Mouse (Mus musculus) spleen, embryonic (tissue): ENCODE data around the gene Spdye4c.

ENCODE experiments used
- CTCF ChIA-PET: fragments of 350-600 bp; sonication (Branson Sonifier 250); formaldehyde crosslinking; loops from one replicate; lab custom pipeline; 2022; lab: Charles Lee

Gene Spdye4c

DNA sequence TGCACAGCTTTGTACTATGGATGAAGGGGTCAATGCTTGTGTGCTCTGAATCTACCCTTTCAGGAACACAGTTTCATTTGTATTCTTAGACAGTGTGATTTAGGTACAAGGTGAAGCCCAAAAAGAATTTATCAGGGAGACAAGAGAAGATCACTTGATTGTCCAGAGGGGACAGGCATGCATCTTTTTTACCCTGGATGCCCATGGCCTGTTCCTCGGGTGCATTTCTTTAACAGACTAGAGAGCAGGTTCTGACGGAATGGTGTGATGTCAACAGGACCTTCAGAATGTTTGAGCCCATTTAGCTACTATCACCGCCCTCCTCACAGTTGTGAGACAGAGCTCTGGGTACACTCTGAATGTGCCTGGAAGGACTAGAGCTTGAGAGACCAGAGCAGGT, at the start of gene Spdye4c:
TSS of gene Spdye4c (plus strand) at position 301 of the 400 bp plus-strand sequence.
- CTCF ChIA-PET, result no interaction called here

DNA sequence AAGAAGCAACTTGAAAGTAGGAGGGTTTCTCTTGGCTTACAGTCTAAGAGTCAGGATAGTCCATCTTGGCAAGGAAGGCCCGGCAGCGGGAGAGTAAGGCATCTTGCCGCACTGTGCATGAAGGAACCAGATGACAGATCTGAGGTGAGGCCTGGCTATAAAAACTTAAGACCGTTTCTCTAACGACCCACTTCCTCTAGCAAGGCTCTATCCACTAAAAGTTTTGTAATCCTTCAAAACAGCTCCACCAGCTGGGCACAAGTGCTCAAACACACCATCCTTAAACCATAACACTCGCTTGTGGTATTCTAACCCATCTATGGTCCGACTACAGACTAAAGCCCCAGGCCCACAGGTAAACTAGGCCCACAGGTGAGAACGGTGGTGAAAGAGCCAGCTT, 47.5 kb upstream of the Spdye4c start:
- CTCF ChIA-PET, result no interaction called here

DNA sequence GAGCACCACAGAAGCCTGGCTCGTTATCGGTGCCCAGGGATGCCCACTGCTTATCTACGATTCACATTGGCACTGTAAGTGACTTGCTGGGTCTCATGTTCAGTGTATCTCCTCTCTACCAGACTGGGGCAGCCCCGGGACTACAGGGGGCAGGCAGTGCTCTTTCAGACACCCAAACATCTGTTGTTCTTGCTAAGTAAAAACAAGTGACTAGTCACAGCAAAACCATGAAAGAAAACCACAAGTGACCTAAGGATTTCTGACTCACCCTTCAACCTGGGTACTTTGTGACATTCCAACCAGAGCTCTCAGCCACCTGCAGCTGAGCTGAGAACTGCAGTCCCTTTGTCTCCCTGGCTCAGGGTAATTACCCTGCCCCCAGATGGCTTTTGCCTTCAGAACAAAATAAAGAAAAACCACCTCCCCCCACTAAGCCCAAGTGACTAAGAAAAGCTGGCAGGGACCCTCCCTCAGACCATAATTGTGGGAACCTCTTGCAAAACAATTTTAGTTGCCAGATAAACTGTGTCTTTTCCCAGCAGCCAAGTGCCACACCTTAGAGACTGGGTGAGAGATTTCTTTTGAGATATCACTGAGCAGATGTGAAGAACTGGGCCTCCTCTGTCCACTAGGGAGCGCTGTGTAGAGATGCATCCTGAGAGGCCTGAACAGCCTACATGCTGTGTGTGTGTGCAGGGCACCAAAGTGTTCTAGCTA, 46.4 kb upstream of the Spdye4c start:
- CTCF ChIA-PET, result no interaction called here

GRCm38 (mm10) chr2:128545447-128545846, 45.6 kb upstream of the Spdye4c start:
- CTCF ChIA-PET, result no interaction called here

DNA sequence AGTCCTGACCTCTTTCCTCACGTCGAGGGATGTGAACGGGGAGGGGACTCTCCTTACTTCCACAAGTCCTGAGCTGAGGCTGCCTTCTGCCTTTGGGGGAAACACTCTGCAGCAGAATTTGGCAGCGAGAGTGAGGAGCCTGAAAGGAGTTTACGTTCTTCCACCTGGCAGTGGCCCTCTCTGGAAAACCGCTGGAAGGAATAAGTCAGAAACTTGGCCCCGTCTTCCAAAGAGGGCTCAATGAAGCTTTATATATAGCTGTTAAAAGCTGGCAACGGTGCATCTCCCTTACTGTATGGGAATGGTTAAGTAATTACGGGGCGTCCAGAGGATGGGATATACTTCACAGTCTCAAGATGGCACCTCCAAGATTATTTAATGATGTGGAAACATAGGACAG, 43.9 kb upstream of the Spdye4c start:
- CTCF ChIA-PET, result no interaction called here

DNA sequence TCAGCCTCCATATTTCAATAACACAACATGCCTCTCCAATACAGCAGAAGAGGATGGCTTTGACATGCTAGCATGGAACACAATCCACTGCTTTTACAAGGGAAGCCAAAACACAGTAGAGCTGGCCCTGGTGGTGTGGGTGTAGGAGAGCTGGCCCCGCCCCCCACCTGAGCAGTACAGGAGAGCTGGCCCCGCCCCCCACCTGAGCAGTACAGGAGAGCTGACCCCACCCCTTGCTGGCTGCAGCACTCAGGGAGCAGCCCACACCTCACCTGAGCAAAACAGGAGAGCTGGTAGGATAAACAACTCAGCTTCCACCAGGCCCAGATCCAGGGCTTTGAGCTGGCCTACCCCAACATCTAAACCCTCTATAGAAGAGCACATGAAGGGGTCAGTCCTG, 42.7 kb upstream of the Spdye4c start:
- CTCF ChIA-PET, result no interaction called here

- CTCF ChIA-PET, result no interaction called here
Measured at GRCm38 (mm10) chr2:128549561-128549960, 41.4 kb upstream of the Spdye4c start.

- CTCF ChIA-PET, result no interaction called here
Measured at GRCm38 (mm10) chr2:128549963-128550362, 41.0 kb upstream of the Spdye4c start.

DNA sequence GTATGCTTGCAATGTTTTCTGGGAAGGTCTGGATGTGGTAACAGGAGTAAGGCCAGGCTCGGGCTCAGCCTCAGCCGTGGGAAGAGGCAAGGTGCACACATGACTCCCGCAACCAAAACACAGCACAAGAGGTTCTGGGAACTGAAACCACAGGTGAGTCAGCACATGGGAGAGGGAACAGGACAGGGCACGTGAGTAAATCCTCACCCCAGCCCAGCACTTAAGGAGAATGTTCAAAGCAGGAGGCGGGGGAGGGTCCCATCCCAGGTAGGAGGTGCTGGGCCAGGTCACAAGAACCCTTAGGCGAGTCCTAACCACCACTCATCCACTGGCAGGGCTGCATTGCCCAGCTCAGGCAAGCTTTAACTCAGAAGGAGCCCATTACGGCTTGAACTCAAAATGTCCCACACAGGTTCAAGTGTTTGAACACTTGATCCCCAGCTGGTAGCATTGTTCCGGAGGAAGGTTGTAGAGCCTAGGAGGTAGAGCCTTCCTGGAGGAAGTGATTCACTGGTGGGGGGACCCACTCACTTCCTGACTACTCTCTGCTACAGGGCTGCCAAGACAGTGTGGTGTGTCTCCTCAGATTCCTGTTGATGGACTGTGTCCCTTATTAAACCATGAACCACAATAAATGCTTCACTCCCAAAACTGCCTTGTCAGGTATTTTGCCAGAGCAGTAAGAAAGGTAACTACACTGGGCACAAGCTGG, 38.8 kb upstream of the Spdye4c start:
- CTCF ChIA-PET, result no interaction called here

DNA sequence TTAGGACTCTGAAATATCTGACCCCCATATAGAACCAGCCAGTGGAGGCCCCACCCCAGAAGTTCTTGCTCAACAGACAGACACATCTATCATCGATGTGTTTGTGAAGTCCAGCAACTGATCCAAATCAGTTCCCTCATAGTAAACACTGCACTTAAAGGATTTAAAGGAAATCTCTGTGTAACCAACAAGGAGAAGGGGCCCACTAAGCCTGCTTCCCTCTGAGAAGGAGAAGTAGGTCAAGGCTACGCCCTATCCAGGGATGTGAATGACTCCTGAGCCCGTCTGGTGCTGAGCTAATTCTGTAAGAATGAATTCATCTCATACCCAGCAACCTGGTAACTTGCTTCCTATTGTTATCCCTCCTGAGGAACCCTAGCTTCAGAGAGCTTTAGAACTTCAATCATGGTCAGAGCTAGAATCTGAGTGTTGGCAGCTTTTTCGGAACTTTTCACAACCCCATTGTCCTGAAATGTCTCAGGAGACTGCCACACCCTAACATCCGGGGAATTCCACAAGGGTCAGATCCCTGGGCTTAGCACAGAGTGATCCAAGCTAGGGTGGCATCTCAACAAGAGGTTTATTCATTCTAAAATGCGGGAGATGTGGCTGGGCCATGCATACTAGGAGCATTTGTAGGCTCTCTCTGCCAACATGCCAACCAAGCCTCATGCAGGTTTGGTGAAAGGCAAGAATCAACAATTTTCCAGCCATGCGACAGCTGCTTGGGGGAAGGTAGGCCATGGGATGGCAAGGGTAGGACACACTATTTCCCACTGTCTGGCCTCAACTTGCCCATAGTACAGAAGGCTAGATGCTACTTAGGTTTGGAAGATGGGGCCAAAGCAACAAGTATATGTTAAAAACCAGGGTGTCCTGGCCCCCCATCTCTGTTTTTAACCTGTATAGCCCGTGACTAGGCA, 38.0 kb upstream of the Spdye4c start:
- CTCF ChIA-PET, result no interaction called here

GRCm38 (mm10) chr2:128555082-128555481, 35.9 kb upstream of the Spdye4c start:
- CTCF ChIA-PET, result no interaction called here

DNA sequence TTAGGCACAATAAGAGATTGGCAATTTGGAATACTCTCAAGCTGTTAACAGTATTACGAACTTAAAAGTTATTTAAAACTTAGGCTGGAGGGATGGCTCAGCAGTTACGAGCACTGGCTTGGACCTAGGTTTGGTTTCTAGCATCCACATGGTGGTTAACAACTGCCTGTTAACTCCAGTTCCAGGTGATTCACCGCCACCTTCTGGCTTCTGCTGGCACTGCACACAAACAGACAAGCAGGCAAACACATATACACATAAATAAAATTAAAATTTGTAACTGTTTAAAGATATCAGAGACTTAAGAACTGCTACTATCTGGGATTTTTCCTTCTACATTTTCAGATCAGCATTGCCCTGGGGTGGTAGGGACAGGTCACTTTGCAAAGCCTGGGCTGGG, 26.8 kb upstream of the Spdye4c start:
- CTCF ChIA-PET, result no interaction called here

- CTCF ChIA-PET, result no interaction called here
Measured at GRCm38 (mm10) chr2:128565904-128566303, 25.1 kb upstream of the Spdye4c start.

DNA sequence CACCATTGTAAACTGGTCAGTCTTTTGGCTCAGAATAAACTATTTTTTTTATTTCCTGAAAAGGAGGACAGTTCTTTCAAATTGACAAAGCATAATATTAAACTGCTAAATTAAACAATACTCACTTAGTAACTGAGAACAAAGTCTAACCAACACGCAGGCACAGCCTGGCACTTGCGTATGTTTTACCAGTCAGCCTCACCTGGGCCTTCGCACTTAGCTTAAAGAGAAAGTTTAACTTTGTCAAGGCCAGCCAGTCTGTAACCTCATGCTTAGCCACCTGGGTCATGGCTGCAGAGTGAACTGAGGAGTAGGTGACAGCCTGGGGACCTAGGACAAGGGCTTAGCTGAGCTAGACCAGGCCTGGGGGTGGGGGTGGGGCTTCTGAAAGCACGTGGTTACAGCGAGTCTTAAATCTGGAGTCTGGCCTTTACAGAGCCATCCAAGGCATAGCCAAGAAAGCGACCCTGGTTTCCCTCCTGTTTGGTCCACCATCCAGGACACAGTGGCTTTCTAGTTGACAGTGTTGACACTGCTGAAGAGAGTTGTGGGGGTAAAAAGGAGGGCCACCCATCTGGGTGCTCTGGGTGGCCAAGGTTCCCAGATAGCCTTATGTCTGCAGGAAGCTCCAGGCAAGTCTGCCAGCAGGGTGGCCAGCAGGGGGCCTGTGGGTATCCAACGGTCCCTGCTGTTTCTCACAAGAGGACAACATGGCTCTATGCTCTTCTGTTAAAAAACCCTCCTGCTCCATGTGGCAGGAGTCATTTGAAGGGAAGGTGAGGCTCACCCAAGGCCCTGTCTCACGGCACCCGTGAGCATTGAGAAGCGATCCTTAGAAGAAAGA, 24.5 kb upstream of the Spdye4c start:
- CTCF ChIA-PET, result no interaction called here

GRCm38 (mm10) chr2:128568018-128568417, 23.0 kb upstream of the Spdye4c start:
- CTCF ChIA-PET, result no interaction called here

DNA sequence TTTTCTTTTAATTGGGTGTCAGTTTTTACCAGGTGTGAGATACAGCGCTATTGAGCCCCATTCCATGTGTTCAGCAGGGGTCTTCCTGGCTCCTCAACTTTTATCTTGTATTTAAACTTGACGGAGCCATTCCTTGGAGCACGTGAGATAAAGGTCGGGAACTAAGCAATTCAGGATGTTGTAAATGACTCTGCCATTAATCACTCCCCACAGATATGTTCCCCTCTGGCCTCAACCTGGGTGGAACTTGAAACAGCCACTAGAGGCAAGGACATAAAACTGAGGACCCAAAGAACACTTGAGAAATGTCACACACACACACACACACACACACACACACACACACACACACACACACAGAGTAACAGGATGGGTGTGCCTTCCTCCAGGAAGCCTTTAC, 22.5 kb upstream of the Spdye4c start:
- CTCF ChIA-PET, result no interaction called here

DNA sequence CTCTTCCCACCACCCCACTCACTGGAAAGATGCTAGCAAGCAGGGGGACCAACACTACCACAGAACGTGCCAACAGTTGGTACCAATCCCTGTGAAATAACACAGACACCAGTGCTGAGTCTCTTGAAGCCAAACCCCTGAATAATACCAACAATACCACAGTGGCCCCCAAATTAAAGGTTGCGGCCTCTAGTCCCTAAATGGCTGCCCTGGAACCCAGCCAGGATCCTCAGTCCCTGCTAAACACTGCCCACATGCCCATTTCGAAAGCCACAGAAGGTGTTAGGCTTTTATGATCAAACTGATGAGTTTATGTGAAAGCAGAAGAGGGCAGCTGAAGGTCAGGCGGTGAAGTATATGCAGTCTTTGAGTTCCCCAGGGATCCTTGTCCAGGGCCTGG, 20.0 kb upstream of the Spdye4c start:
- CTCF ChIA-PET, result no interaction called here

DNA sequence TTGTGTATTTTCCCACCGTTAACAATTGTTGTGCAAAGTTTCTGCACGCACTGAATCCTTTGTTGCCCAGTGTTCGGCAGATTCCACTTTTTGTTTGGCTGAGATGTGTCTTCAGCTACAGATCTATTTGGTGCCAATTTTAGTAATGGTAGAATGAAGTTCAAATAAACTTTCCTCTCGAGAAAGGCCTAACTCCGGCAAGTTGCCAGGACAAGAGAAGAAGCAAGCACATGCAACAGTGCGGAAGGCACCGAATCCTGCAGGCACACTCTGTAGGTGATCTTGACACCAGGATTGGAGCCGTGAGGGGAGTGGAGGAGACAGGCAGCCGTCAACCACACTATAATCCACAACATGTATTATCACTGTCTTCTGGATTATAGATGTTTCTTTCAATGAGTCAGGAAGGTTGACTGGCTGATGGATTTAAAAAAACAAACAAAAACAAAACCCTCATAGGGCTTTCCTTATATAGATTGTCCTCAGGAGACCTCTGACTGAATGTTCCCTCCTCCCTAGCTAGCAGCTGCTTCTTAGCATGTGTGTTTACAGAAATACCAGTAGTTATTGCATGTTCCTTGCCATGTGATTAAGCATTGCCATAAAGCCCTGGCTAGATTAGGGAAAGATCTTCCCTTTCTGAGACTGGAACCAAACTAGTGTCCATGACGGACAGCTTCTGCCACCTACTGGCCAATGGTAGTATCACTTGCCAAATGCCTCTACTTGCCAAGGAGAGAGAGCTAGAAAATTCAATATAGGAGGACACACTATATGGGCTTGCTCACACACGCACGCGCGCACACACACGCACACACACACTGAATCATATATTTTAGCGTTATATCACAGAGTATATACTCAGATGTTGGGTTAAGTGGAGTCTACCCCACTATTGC, 18.0 kb upstream of the Spdye4c start:
- CTCF ChIA-PET, result interaction anchor here (0.6 kb wide), 1 partner anchor 115 kb away, joined by 4 read pairs; no protein-coding TSS in a partner anchor

- CTCF ChIA-PET, result interaction anchor here (0.6 kb wide), 1 partner anchor 670 kb away, joined by 3 read pairs; no protein-coding TSS in a partner anchor
Measured at GRCm38 (mm10) chr2:128582881-128583280, 8.1 kb upstream of the Spdye4c start.

- CTCF ChIA-PET, result no interaction called here
Measured at GRCm38 (mm10) chr2:128592301-128592700, 1.3 kb downstream of the Spdye4c start.
